8 mouse cellular contexts compared by ENCODE assay signal in the genomic region with DNA sequence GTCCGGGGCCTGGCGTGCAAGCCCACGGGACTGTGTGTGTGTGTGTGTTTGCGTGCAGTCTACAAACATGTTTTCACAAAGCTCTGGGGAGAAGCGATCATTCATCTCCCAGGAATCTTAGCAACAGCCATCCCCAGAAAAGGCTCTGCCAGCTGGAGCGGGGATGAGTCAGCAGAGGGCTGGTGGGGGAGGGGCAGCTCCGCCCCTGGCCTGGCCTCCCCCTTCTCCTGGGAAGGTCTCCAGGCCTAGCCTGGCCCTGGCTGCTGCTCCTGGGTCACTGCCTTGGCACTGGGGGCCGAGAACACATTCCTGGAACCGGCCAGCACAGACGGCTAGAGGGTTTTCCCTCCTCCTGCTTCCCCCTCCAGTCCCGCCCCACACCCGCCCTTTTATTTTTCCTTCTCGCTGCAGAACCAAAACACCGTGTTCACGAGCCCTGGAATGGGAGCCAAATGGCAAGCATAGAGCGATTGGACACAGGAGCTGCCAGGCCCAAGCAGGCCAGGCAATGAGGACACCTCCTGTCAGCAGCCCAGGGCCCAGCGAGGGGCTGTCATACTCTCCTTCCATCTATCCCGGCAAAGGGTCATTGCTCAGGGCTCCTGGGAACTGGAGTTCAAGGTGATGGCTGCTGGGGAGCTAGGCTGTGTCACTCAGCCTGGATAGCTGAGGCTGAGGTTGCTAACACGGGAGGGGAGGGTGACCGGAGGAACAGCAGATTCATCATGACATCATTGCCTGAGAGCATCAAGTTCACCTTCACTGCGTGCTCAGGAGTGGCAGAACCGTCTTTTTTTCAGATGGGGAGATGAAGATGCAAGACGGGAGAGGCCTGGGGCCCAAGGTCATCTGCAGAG.
DNase-seq lines count a peak whose midpoint lies in the region; ATAC-seq and TF ChIP-seq lines count a peak whose summit lies in the region.

No protein-coding gene starts in this region.

- H3K27ac ChIP-seq in hindbrain, embryonic 11.5 days (ENCODE audit: low read depth, low read length) = peak overlapping the region; percentile 97
- peak overlapping the region; percentile 97 for H3K27ac ChIP-seq in lung, embryonic 14.5 days (ENCODE audit: low read depth)
- H3K27ac ChIP-seq in olfactory bulb, adult 2 months (ENCODE audit: insufficient read depth, low read depth, low read length) = peak overlapping the region; percentile 100

- TF ChIP-seq CTCF in Patski (IDR thresholded peaks at IDR 0.05) = no peak
- no peak for TF ChIP-seq CTCF in lung, embryonic 14.5 days (IDR thresholded peaks at IDR 0.05; ENCODE audit: low read depth)
- TF ChIP-seq CTCF in olfactory bulb, adult 2 months (IDR thresholded peaks at IDR 0.05; ENCODE audit: insufficient read depth, low read depth, low read length) = no peak

- peak; percentile 96 for DNase-seq in Patski (ENCODE audit: low read depth, low spot score)
- peak; percentile 99 for DNase-seq in cerebellum, postnatal 25 days
- DNase-seq in frontal cortex, postnatal 10 days (ENCODE audit: low spot score in 2 of 2) = peak; percentile 91
- peak; percentile 91 for DNase-seq in hindbrain, embryonic 11.5 days (ENCODE audit: low spot score)
- peak; percentile 95 for DNase-seq in layer of hippocampus, adult 9-11 months
- DNase-seq in lung, embryonic 14.5 days = peak; percentile 92
- DNase-seq in urinary bladder, adult 18-20 months (ENCODE audit: low spot score in 2 of 2) = peak; percentile 91 to 97

- H3K36me3 ChIP-seq in hindbrain, embryonic 11.5 days (ENCODE audit: control insufficient read depth, insufficient read depth, low read length) = no peaks in the 10 kb centered on the region
- H3K36me3 ChIP-seq in lung, embryonic 14.5 days (ENCODE audit: insufficient read depth) = no peaks in the 10 kb centered on the region

- peak overlapping the region; percentile 36 for H3K4me2 ChIP-seq in hindbrain, embryonic 11.5 days (replicated peaks; ENCODE audit: low read depth, low read length)
- peak overlapping the region; percentile 56 for H3K4me2 ChIP-seq in lung, embryonic 14.5 days

- H3K9ac ChIP-seq in hindbrain, embryonic 11.5 days (ENCODE audit: low read depth, low read length) = peak overlapping the region; percentile 44
- H3K9ac ChIP-seq in lung, embryonic 14.5 days = peak overlapping the region; percentile 44

- H3K4me1 ChIP-seq in hindbrain, embryonic 11.5 days (replicated peaks; ENCODE audit: control insufficient read depth, insufficient read depth, low read length) = peaks cover 27% of the 10 kb centered on the region
- peaks cover 58% of the 10 kb centered on the region for H3K4me1 ChIP-seq in lung, embryonic 14.5 days (ENCODE audit: insufficient read depth)
- peaks cover 74% of the 10 kb centered on the region for H3K4me1 ChIP-seq in olfactory bulb, adult 2 months (ENCODE audit: control insufficient read depth, insufficient read depth, low read length)

- no peak for TF ChIP-seq POLR2A in olfactory bulb, adult 2 months (IDR thresholded peaks at IDR 0.05; ENCODE audit: insufficient read depth, low read depth, low read length)

- peak; percentile 80 for ATAC-seq in Patski
- ATAC-seq in hindbrain, embryonic 11.5 days (ENCODE audit: low FRiP score) = peak; percentile 77
- peak; percentile 81 for ATAC-seq in lung, embryonic 14.5 days (ENCODE audit: insufficient read depth)

- 0 out of 2 replicates have a peak overlapping the region, but pooled peaks have one; percentile 12 for H3K4me3 ChIP-seq in hindbrain, embryonic 11.5 days (ENCODE audit: low read depth, low read length)
- H3K4me3 ChIP-seq in lung, embryonic 14.5 days (ENCODE audit: low read depth, low read length) = peak overlapping the region; percentile 1; the same call in 1 of the 2 replicates
- H3K4me3 ChIP-seq in olfactory bulb, adult 2 months (ENCODE audit: insufficient read depth, low read depth, low read length) = no peak overlapping the region

- no peaks in the 10 kb centered on the region for H3K27me3 ChIP-seq in Patski
- peaks cover 2% of the 10 kb centered on the region; the same call in 1 of the 2 replicates for H3K27me3 ChIP-seq in hindbrain, embryonic 11.5 days (ENCODE audit: control insufficient read depth, insufficient read depth, low read length)
- no peaks in the 10 kb centered on the region for H3K27me3 ChIP-seq in lung, embryonic 14.5 days (ENCODE audit: insufficient read depth, low read length)

- WGBS in hindbrain, embryonic 11.5 days = 1% methylated on average over 23 of the region's 23 CpGs
- WGBS in lung, embryonic 14.5 days = 2% methylated on average over 23 of the region's 23 CpGs
- under 1% methylated on average over 23 of the region's 23 CpGs for WGBS in olfactory bulb, adult 2 months

- CTCF ChIA-PET in Patski (lab: Charles Lee) = interaction anchor here (1.8 to 9.7 kb wide), 5 partner anchors 23 to 122 kb away, joined by 5 to 76 read pairs (median 10); no protein-coding TSS in a partner anchor

- in situ Hi-C loops in Patski (cut with MboI; ENCODE audit: low pct_unique_long_range_greater_than_20kb) = no loop called here

- POLR2A ChIA-PET in Patski (lab: Charles Lee) = interaction anchor here (0.6 to 4.5 kb wide), 14 partner anchors 14 to 208 kb away, joined by 3 to 22 read pairs (median 4); no protein-coding TSS in a partner anchor

- H3K9me3 ChIP-seq in hindbrain, embryonic 11.5 days (ENCODE audit: control insufficient read depth, low read length) = no peaks in the 10 kb centered on the region
- no peaks in the 10 kb centered on the region for H3K9me3 ChIP-seq in lung, embryonic 14.5 days (ENCODE audit: low read depth, low read length)
